Mouse (Mus musculus) testis, postnatal 10 days (tissue): ENCODE data around the gene Mycbp2.
A peak's percentile ranks its signal among the peaks of the same experiment; 100 is the strongest.

Experiments
- DNase-seq: peaks from one replicate; pipeline ENCODE4 v3.0.0; 2021; ENCODE audit warnings: low spot score

The Mycbp2 gene

DNA sequence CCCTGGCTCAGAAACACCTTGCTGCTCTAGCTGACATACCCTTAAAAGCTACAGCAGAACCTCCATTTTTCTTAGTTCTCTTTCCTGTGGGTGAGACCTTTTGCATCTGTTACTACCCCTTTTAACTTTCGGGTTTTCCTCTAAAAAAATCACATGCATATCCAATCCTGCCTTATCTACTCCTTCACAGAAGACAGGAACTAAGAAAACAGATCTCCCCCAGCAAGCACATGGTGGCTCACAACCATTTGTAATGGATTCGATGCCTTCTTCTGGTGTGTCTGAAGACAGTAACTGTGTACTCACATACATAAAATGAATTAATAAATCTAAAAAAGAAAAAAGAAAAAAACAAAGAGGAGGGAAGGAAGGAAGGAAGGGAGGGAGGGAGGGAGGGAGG, 87.9 kb downstream of the Mycbp2 start:
- DNase-seq = no peak

DNA sequence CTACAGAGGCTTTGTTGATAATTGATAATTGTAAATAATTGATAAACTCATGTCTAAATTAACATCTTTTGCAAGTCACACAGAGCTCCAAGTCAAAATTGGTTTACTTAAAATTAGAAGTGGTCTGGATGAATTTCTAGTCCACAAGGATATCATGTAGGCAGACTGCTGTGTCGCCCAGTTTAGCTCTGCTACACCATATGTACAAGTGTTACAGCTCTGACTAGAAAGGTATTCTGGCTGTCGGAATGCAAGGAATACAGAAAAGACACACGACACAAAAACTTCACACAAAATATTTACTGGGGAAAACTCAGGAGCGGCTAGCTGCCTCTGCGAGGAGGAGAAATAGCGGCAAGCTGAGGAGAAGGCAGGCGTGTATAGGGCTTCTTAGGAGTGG, 89.7 kb downstream of the Mycbp2 start:
- DNase-seq = no peak

DNA sequence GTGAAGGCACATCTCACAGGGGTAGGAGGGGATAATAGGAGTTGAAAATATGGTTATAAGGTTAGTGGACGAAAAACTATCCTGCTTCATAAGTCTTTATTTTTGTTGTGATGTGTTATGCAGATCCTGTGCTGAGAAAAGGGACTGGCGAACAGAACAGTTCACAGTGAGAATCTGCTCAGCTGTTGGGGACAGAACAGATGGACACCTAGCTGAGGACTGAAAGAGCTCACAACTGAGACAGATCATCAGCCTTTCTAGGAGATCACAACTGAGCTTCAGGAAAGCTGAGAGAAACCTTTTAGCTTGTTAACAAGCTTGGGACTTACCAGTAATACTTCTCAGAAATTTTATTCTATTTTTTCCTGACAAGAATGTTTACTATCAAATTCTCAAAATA, 92.3 kb downstream of the Mycbp2 start:
- no peak for DNase-seq

DNA sequence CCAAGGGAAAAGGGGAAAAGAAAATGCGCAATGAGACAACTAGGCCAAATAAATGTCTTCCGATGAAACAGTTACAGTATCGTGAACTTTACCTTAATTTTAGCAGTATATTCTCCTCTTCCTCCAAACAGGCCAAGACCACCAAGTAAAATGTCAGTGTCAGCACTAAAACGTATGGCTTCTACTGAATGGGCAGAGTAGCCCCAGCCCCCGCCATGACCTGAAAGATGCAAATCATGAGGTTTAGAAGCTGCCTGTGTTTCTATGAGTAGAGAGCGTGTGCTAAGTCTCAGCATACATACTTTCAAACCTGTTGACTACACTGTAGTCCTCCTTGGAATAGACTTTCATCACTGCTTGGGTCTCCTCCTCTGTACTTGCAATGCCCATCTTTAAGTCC, 104.6 kb downstream of the Mycbp2 start:
- DNase-seq = no peak

DNA sequence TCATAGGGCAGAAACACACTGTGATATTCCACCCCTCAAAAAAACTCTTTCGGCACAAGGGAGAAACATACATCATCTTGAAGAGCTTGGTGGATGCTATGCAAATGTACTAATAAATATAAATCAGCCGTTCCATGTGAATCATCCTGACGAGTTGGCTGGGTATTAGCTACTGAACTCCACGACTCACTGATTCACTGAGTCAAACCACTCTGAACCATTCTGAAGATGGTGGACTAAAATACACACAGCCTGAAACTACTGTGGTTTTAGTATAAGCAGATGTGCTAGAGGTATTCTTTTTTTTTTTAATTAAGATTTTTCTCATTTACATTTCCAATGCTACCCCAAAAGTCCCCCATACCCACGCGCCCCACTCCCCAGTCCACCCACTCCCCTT, 111.8 kb downstream of the Mycbp2 start:
- no peak for DNase-seq

DNA sequence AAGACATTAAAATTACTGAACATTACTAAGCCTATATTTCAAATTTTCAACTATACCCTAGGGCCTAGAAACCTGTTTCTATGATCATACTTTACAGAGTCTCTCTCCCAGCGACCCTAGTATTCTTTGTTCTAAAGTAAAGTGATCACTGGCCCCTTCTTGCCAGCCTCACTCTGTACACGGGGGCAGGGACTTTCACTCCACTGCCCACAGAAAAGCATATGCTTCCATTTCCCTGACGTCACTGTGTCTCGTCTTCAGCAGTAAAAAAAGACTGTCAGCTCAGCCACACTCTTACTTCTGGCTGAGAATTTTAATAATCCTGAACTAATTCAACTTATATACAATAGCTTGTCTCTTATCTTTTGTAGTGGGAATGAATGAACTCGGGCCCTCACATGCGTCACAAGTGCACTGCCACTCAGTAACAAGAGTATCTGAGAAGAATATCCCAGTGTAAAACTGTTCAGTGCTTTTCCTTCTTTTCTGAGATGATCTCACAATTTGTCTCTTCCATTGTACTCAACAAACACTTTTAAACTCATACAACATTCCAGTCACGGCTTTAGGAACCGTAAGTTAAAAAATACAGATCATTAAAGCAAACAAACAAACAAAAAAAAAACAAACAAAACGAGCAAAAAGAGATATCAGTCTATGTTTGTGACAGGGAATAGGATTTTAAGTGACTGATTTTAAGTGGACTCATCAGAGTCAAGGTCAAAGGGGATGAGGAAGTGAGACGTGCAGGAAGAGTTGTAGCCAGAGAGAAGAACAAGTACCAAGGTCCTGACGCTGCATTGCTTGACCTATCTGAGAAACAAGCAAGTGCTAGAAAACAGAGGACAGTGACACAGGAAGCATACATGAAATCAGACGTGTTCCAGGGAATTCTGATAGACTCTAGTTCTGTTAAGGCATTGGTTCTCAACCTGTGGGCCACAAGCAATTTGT, 112.7 kb downstream of the Mycbp2 start:
- no peak for DNase-seq

DNA sequence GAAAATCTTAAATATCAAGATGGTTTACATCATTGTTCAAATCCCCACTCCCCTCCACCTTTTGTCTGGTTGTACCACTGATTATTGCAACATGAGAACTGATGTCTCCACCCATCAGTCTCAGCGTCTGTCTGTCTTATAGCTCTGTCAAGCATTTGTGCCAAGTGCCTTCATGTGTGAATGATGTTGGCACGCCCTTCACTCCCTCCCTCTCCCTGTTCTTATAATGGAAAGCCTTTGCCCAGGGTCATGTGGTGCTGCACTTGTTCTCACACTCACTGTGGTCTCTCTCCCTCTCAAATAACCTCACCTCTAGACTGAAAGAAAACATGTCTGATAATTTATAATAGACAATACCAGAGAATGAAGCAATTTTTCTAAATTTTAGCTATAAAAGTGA, 124.3 kb downstream of the Mycbp2 start:
- no peak for DNase-seq

DNA sequence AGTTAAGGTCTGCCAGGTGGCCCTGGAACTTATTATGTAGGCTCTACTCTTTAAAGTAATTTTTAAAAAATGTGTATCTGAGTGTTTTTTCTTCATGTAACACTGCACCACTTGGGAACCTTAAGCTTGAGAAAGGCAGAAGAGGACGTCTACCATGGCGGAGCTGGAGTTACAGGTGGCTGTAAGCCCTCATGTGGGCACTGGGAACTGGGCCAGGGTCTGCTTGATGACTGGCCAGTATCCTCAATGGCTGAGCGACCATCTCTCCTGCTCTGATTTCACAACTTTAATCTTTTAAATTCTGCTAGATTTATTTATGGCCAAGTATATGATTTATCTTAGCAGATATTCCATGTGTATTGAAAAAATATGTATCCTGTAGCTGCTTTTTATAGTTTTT, 124.9 kb downstream of the Mycbp2 start:
- DNase-seq = no peak

DNA sequence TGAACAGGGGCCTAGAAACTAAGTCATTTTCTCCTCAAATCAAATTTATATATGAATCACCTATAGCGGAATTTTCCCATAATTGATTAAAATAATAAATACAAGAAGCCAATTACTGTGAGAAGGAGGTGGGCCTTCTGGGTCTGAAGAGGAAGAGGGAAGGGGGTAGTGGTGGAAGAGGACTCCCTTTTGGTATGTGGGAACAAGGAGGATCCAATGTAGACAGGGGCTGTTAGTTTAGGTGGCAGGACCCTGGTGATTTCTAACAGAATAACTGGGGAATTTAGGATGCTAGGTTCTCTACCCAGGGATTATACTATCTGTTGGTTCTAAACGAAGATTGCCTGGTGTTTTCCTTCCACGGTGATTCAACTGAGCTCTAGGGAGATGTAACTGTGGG, 130.3 kb downstream of the Mycbp2 start:
- DNase-seq = no peak

DNA sequence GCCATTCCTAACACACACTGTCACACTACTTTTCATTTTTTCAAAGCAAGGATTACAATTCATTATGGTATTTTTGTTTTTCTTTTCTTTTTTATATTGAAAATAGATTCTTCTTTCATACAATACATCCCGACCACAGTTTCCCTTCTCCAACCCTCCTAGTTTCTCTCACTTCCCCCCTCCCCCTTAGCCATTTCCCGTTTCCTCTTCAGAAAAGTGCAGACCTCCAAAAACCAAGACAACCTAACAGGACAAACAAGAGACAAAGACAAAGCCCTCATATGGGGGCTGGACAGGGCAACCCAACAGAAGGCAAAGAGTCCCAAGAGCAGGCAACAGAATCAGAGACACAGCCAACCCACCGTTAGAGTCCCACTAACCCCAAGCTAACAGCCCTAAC, 160.0 kb downstream of the Mycbp2 start:
- DNase-seq = no peak

DNA sequence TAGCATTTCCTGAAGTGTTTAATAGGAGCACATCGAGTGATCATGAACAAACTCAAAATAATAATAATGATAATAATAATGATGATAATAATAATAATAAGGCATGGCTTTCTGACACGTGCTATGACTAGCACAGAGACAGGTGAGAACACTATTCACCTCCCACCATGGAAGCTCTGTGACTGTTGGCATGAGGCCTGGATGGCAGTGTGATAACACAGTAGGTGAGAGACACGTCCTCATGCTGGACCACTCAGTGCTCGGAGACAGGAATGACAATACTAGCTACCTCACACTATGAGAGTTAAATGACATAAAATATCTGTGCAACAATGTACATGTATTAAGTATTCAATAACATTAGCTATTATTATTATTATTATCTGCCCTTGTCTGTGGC, 160.5 kb downstream of the Mycbp2 start:
- no peak for DNase-seq

DNA sequence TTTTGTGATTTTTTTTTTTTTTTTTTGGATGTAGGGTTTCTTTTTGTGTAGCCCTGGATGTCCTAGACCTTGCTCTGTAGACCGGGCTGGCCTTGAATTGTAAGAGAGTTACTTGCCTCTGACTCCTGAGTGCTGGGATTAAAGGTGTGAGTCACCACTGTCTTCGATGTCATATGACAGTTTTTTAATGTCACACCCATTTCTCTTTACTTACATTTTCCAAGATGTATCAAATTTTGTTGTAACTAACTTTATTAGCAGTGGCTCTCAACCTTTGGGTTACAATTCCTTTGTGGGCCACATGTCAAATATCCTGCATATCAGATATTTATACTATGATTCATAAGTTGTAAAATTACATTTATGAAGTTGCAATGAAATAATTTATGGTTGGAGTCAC, 166.5 kb downstream of the Mycbp2 start:
- no peak for DNase-seq

DNA sequence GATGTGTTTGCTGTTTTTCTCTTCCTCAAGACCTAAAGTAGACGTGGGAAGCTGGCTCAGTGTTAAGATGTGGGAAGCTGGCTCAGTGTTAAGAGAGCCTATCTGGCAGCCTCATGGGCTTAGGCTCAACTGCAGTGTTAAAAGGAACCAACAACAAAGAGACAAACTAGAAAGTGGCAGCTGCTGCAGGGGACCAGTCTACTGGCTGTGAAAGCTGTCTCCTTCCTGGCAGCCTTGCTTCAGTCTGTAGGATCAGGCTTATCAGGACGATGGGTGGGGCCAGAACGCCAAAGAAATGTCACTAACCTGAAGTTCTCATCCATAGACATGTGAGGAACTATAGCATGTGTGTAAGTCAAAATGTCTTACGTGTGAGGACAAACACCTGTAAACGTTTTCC, 183.7 kb downstream of the Mycbp2 start:
- DNase-seq = no peak

DNA sequence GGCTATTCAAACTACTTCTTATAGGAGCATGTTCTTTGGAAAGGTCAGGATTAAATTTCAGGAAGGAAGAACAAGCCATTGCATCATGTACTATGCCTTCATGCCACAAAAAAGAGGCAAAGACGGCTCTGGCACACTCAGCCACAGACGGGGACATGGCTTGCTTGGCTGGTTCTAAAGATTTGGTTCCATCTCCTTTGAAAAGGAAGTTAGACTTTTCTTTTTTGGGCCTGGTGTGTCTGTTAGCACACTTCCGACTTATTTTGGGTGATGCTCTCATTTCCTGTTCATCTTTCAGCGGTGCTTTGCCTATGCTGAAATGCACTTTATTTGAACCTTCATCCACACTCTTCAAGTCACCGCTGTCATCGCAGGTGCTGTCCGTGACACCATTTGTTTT, 190.9 kb downstream of the Mycbp2 start:
- no peak for DNase-seq

DNA sequence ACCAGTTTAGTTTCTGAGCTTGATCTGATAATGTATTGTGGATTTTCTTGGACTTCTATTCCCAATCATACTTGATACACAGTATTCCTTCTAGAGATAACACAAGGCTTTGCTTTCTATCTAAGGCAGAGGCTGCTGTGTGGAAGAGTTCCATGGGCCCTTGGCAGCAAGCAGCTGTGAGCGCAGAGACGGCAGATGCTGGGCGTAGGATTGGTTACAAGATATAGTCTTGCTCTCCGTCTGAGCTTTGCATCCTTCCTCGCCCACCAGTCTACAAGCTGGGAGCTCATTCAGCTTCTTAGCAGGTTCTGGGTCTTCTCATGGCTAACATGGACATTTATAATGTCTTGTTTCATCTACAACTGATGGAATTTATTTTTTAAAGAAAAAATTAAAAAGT, 196.5 kb downstream of the Mycbp2 start:
- DNase-seq = no peak

DNA sequence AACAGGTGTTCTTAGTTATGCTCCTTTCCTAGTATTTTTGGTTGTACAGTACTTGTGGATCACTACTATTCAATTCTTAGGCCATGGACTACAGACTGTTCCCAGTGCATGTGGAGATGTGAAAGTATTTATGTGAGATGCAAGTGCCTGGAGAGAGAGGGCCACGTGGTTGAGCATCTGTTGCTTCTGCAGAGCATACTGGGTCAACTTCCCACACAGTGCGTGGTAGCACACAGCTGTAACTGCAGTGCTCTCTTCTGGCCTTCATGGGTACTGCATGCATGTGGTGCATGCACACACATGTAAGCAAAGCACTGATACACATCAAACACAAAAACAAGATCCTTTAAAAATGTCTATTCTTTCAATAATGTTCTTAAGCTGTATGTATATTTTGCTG, 214.6 kb downstream of the Mycbp2 start:
- peak; percentile 59 for DNase-seq

DNA sequence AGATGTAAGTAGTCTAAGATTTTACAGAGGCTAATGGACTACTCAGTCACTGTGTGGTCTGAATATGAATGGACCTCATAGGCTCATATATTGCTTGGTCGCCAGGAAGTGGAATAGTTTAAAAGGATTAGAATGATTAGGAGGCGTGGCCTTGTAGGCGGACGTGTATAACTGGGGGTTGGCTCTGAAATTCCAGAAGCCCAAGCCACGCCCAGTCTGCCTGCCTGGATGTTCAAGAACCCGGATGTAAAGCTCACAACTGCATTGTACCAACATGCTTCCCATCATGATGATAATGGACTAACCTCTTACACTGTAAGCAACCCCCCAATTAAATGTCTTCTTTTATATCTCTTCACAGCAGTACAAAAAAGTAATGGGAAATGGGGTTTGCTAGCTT, 220.9 kb downstream of the Mycbp2 start:
- no peak for DNase-seq

DNA sequence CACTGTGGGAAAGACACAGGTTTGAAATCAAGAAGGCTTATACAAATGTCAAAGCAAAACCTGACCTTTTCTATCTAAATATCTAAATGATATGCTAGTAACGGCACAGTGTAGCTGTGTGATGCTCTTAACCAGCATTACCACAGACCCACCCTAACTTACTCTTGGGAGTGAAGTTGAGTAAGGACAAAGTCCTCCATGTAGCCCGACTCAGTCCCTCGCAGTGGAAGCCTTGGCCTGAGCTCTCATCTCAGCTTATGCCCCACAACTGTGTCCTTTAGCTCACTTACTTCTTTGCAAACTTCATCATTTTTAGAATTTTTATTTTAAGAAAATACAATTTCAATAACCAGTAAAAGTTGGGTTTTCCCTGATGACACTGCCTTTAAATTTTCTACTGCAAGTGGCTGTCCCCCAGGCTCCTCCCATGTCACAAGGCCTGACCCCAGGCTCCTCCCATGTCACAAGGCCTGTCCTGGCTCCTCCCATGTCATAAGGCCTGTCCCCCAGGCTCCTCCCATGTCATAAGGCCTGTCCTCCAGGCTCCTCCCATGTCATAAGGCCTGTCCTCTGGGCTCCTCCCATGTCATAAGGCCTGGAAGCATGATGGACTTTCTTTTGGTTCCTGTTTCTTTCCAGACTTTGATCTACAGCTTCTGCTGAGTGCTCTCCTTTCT, 231.5 kb downstream of the Mycbp2 start:
- no peak for DNase-seq

DNA sequence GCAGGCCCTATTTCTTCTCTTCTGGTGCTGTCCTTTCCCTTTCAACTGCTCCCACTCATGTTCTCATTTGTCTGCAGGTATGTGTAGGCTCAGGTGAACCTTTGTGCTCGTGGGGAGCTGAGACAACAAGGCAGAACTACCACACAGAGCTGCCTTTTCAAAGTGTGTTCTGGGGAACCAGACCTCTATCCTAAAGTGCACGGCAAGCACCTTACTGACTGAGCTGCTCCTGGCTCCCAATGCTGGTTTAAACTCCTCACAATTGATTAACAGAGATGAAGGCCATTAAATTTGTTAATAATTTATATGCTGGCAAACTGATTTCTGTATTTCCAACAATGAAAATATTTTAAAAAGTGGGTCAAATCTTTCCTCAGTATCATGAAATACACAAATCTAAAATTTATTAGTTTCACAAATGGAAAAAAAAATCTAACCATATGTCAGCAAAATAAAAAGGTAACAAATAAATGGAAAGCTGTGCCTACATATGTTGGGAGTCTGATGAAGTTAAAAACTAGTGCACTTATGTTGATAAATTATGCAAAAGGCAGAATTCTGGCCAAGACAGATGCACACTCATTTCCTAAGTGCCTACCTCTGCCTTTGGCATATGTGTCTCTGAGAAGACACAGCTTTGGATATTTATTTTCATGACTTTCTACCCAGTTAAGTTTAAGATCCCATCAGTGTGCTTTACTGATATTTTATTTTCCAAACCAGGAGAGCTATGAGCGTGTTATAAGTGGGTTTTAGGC, 233.8 kb downstream of the Mycbp2 start:
- DNase-seq = no peak

DNA sequence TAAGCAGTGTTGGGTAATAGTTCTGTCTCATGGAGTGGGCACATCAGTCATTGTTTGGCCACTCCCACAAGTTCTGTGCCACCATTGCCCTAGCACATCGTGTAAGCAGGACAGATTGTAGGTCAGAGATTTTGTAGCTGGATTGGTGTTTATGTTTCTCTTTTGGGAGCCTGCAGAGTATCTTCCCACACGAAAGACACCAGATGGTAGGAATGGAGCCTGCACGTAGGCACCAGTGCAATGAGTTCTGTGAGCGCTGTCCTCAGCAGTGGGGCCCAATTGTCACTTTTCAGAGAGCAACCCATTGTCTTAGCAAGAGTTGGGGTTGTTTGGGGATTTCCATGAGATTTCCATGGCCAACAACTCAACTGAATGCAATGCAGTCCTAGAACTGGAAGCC, 236.6 kb downstream of the Mycbp2 start:
- no peak for DNase-seq

DNA sequence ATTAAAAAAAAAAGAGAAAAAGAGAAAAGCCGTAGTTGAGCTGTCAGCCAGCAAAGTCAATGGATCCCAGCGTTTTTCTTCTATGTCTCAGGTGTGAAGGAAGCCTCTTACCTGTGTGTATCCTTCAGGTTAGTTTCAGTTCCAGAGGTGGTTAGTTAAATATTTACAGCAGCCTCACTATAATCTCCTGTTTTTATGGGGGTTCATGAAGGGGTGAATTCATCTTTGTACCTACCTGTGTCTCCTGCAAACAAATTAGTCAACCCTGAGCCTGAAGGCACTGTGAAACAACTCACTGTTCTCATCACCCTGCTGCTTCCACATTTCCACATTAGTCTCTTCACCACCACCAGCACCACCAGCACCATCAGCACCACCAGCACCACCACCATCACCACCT, 240.3 kb downstream of the Mycbp2 start:
- no peak for DNase-seq

DNA sequence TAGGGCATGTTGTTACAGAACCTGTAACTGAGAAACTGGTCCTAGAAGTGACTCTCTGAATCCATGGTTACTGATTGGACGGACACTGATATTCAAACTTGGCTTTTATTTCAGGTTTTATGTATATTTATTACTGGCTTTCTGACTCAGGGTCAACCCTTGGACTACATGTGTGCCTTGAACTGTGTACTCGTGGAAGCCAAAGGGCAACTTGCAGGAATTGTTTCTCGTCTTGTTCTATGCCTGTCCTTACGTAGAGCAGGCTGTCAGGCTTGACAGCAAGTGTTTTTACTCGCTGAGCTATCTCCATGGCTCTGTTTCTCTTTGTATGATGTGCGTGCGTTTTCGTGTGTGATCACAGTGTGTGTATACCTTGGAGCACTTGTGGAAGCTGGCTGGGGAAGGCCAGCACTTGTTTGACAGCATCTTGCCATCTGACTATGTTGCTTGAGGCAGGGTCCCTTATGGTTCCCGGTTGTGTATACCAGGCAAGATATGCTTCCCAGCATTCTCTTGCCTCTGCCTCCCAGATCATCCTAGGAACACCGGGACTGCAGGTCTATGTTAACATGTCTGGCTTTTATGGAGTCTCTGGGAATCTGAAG, 243.8 kb downstream of the Mycbp2 start:
- no peak for DNase-seq

DNA sequence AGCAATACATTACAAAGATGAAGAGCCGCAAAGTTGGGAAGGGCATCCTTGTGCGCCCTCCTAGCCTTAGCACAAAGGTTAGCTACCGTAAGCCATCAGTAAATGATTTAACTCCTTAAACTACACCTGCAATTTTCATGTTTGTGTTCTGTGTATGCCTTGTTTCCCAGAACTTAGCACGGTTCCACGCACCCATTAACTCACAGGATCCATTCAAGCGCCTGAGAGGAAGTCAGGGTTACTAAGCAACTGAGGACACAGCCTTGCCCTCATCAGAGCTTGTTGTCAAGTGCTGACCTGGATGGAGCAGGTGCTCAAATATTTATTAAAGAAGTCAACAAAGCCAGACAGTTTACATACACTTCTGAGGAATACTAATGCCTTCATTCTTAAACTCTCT, 244.4 kb downstream of the Mycbp2 start:
- DNase-seq = no peak
